Mouse (Mus musculus): ENCODE data around the gene Stx17. TPM values are rescaled to one million over a fixed set of nuclear protein-coding genes. Genes with fewer than 3 reads are reported as not detected.
A peak's percentile ranks its signal among the peaks of the same experiment; 100 is the strongest.

The Stx17 gene
- polyA plus RNA-seq, 2 experiments = 6.4 to 15.3 TPM

DNA sequence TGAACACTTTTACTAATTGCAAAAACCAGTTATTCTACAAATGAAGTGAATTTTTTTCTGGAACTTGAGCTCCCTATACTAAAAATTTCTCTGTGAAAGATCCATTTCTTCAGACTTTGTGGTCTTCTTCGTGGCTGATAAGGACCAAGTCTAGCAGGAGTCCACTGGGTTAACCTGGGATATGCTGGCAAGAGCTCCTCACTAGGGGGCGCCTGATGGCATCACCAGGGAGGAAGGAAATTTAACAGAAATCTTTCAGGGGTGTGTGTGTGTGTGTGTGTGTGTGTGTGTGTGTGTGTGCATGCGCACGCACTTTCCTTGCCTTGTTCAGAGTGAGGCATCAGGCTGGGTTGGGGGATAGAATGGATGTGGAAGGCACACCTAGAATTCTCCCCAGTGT, 8.5 kb upstream of the Stx17 start:
- H3K9ac ChIP-seq (replicated peaks) = no peak overlapping the region
- H3K4me2 ChIP-seq (ENCODE audit: low read depth) = no peak overlapping the region
- H3K9me3 ChIP-seq (ENCODE audit: control insufficient read depth, low read length) = no peaks in the 10 kb centered on the region
- peak in 2 of 3 experiments; percentile 14 to 15 for DNase-seq (ENCODE audit: low read depth in 3 of 3, low spot score in 3 of 3)
- H3K4me1 ChIP-seq (replicated peaks; ENCODE audit: control insufficient read depth in 2 of 2, insufficient read depth in 2 of 2, low read length in 1 of 2) = no peaks in the 10 kb centered on the region
- no peak overlapping the region for H3K4me3 ChIP-seq (ENCODE audit: insufficient read depth in 1 of 2, low read depth in 2 of 2, low read length in 2 of 2)
- 27% methylated on average over 4 of the region's 4 CpGs for WGBS (ENCODE audit: insufficient replicate concordance)
- no peaks in the 10 kb centered on the region; the same call in 1 of the 2 replicates for H3K27me3 ChIP-seq (ENCODE audit: control insufficient read depth, insufficient read depth, low read length)
- no peak for ATAC-seq (ENCODE audit: insufficient read depth)
- TF ChIP-seq EP300 (IDR thresholded peaks at IDR 0.05; ENCODE audit: low read depth) (no peak), CTCF (IDR thresholded peaks at IDR 0.05; ENCODE audit: low read depth) (peak; percentile 71)
- H3K27ac ChIP-seq = no peak overlapping the region
- H3K36me3 ChIP-seq (replicated peaks; ENCODE audit: control insufficient read depth, insufficient read depth, low read depth) = no peaks in the 10 kb centered on the region

DNA sequence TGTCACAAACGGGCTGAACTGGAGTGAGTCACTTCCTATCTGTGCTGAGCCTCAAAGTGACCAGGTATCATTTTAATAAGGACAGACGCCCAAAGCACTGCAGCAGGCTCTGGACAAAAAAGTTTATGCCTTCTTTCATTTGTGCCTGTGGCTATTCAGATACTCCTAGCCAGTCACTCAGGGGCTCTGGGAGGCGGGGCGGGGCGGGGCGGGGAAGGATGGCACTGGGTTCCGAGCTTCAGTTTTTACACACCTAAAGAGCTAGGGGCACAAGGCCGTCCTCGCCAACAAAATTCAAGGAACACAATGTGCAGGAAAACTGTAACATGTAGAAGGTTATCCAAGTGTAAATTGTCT, 321 bp upstream of the Stx17 start:
- TF ChIP-seq EP300 (IDR thresholded peaks at IDR 0.05; ENCODE audit: low read depth) (no peak), CTCF (IDR thresholded peaks at IDR 0.05; ENCODE audit: low read depth) (no peak)
- WGBS (ENCODE audit: insufficient replicate concordance) = under 1% methylated on average over 9 of the region's 9 CpGs
- H3K27ac ChIP-seq = no peak overlapping the region
- no peaks in the 10 kb centered on the region for H3K36me3 ChIP-seq (replicated peaks; ENCODE audit: control insufficient read depth, insufficient read depth, low read depth)
- peak overlapping the region; percentile 66 to 93 for H3K4me3 ChIP-seq (ENCODE audit: insufficient read depth in 1 of 2, low read depth in 2 of 2, low read length in 2 of 2)
- H3K4me1 ChIP-seq (replicated peaks; ENCODE audit: control insufficient read depth in 2 of 2, insufficient read depth in 2 of 2, low read length in 1 of 2) = peaks cover 9 to 12% of the 10 kb centered on the region in 2 experiments
- DNase-seq (ENCODE audit: low read depth in 3 of 3, low spot score in 3 of 3) = peak in 2 of 3 experiments; percentile 56 to 62
- no peaks in the 10 kb centered on the region for H3K9me3 ChIP-seq (ENCODE audit: control insufficient read depth, low read length)
- peak overlapping the region; percentile 95; the same call in 1 of the 2 replicates for H3K9ac ChIP-seq (replicated peaks)
- H3K4me2 ChIP-seq (ENCODE audit: low read depth) = peak overlapping the region; percentile 74
- ATAC-seq (ENCODE audit: insufficient read depth) = peak; percentile 88
- H3K27me3 ChIP-seq (ENCODE audit: control insufficient read depth, insufficient read depth, low read length) = no peaks in the 10 kb centered on the region

DNA sequence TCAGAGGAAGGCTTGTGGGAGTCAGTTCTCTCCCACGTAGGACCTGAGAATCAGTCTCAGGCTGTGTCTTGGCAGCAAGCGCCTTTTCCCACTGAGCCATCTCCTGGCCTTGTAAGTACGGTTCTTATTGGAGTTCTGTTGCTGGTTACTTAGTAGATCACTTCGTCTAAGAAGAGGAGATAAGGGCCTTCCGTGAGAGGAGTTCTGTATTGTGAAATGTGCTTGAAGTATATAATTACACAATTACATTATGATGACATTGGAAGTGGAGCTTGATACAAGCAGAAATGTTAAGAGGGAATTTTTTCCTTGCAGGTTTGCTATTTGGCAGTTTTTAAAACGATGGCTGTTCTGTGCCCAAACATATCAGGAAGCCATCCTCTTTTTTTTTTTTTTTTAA, 5.6 kb downstream of the Stx17 start:
- 66% methylated on average over 6 of the region's 6 CpGs for WGBS (ENCODE audit: insufficient replicate concordance)
- no peak for ATAC-seq (ENCODE audit: insufficient read depth)
- no peaks in the 10 kb centered on the region for H3K27me3 ChIP-seq (ENCODE audit: control insufficient read depth, insufficient read depth, low read length)

DNA sequence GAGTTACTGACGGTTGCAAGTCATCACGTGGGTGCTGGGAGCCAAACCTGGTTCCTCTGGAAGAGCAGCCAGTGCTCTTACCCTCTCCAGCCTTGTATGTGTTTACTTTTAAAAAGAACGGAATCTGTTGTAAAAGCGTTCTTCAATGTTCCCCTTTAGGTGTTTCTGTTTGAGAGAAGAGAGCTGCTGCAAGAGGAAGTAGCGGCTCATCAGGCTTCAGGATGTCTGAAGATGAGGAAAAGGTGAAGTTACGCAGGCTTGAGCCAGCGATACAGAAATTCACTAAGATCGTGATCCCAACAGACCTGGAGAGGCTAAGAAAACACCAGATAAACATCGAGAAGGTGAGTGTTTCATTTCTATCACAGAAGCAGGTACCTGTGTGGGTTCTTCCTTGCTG, 6.9 kb downstream of the Stx17 start:
- peaks cover 7% of the 10 kb centered on the region for H3K36me3 ChIP-seq (replicated peaks; ENCODE audit: control insufficient read depth, insufficient read depth, low read depth)
- TF ChIP-seq EP300 (IDR thresholded peaks at IDR 0.05; ENCODE audit: low read depth) (no peak), CTCF (IDR thresholded peaks at IDR 0.05; ENCODE audit: low read depth) (no peak)
- H3K4me3 ChIP-seq (ENCODE audit: insufficient read depth in 1 of 2, low read depth in 2 of 2, low read length in 2 of 2) = no peak overlapping the region
- no peaks in the 10 kb centered on the region for H3K9me3 ChIP-seq (ENCODE audit: control insufficient read depth, low read length)
- no peaks in the 10 kb centered on the region for H3K4me1 ChIP-seq (replicated peaks; ENCODE audit: control insufficient read depth in 2 of 2, insufficient read depth in 2 of 2, low read length in 1 of 2)
- DNase-seq (ENCODE audit: low read depth in 3 of 3, low spot score in 3 of 3) (no peak), ATAC-seq (ENCODE audit: insufficient read depth) (no peak)
- no peaks in the 10 kb centered on the region for H3K27me3 ChIP-seq (ENCODE audit: control insufficient read depth, insufficient read depth, low read length)
- no peak overlapping the region for H3K27ac ChIP-seq
- no peak overlapping the region for H3K4me2 ChIP-seq (ENCODE audit: low read depth)
- H3K9ac ChIP-seq (replicated peaks) = no peak overlapping the region
- 81% methylated on average over 9 of the region's 9 CpGs for WGBS (ENCODE audit: insufficient replicate concordance)

More for the DNA sequence above, 5.6 kb downstream of the Stx17 start:
- no peak overlapping the region for H3K4me3 ChIP-seq (ENCODE audit: insufficient read depth in 1 of 2, low read depth in 2 of 2, low read length in 2 of 2)
- H3K4me1 ChIP-seq (replicated peaks; ENCODE audit: control insufficient read depth in 2 of 2, insufficient read depth in 2 of 2, low read length in 1 of 2) = peaks cover 6 to 8% of the 10 kb centered on the region in 2 experiments
- no peak for TF ChIP-seq CTCF (IDR thresholded peaks at IDR 0.05; ENCODE audit: low read depth)
- no peak for TF ChIP-seq EP300 (IDR thresholded peaks at IDR 0.05; ENCODE audit: low read depth)
- no peaks in the 10 kb centered on the region for H3K9me3 ChIP-seq (ENCODE audit: control insufficient read depth, low read length)
- H3K4me2 ChIP-seq (ENCODE audit: low read depth) = no peak overlapping the region
- H3K36me3 ChIP-seq (replicated peaks; ENCODE audit: control insufficient read depth, insufficient read depth, low read depth) = peaks cover 7% of the 10 kb centered on the region
- no peak overlapping the region for H3K27ac ChIP-seq
- H3K9ac ChIP-seq (replicated peaks) = no peak overlapping the region
- no peak for DNase-seq (ENCODE audit: low read depth in 3 of 3, low spot score in 3 of 3)

DNA sequence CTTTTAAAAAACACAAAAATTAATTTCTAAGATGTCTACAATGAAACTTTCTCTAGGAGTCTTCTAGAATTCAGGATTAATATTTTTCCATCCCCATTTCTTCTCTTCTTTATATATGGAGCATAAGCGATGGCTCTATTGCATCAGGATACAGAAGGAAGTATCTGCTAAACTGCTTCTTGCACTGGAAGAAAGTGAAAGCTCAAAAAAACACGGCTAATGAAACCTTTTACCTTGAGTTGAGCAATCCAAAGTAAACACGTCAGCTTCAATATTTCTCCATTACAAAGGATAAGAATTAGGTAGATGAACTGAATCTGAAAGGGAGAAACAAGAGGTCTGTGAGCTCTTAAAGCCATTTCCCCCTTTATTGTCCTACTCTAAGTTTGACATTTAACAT, 8.0 kb downstream of the Stx17 start:
- ATAC-seq (ENCODE audit: insufficient read depth) (no peak), DNase-seq (ENCODE audit: low read depth in 3 of 3, low spot score in 3 of 3) (no peak)
- 68% methylated on average over 3 of the region's 3 CpGs for WGBS (ENCODE audit: insufficient replicate concordance)
- peaks cover 7% of the 10 kb centered on the region for H3K36me3 ChIP-seq (replicated peaks; ENCODE audit: control insufficient read depth, insufficient read depth, low read depth)
- no peak overlapping the region for H3K9ac ChIP-seq (replicated peaks)
- no peak overlapping the region for H3K4me2 ChIP-seq (ENCODE audit: low read depth)
- no peaks in the 10 kb centered on the region for H3K4me1 ChIP-seq (replicated peaks; ENCODE audit: control insufficient read depth in 2 of 2, insufficient read depth in 2 of 2, low read length in 1 of 2)
- H3K27ac ChIP-seq = no peak overlapping the region
- H3K4me3 ChIP-seq (ENCODE audit: insufficient read depth in 1 of 2, low read depth in 2 of 2, low read length in 2 of 2) = no peak overlapping the region
- H3K27me3 ChIP-seq (ENCODE audit: control insufficient read depth, insufficient read depth, low read length) = no peaks in the 10 kb centered on the region
- H3K9me3 ChIP-seq (ENCODE audit: control insufficient read depth, low read length) = no peaks in the 10 kb centered on the region
- TF ChIP-seq EP300 (IDR thresholded peaks at IDR 0.05; ENCODE audit: low read depth) (no peak), CTCF (IDR thresholded peaks at IDR 0.05; ENCODE audit: low read depth) (no peak)

Measured in liver, embryonic 14.5 days (tissue).